Mouse (Mus musculus): Measurements from ENCODE around the gene H2-DMb2. TPM values are rescaled to one million over a fixed set of nuclear protein-coding genes. Genes with fewer than 3 reads are reported as not detected.
"Not testable (repeated sequence)": the region's sequence is repeated elsewhere in the genome, so short reads cannot be mapped to it uniquely, and the experiment has no call there.

H2-DMb2 gene
- total RNA-seq, 2 experiments from 2014 or later: 0.96 to 1.6 TPM

- intact Hi-C loops (cut with DNase I): loop anchor here (10.0 kb wide), 1 partner anchor 476 kb away; the partner anchor contains the start of genes Agpat1 and Rnf5
- DNase-seq: no peak
Measured at GRCm38 (mm10) chr17:34128944-34129791, 13.9 kb upstream of the H2-DMb2 start.

GRCm38 (mm10) chr17:34130073-34130947, 12.8 kb upstream of the H2-DMb2 start:
- DNase-seq: no peak
- intact Hi-C loops (cut with DNase I): no loop called here

- intact Hi-C loops (cut with DNase I): loop anchor here (1.0 kb wide), 1 partner anchor 31 kb away; no protein-coding TSS in a partner anchor
- no peak for DNase-seq
Measured at GRCm38 (mm10) chr17:34131911-34132310, 11.2 kb upstream of the H2-DMb2 start.

- no peak for DNase-seq
- intact Hi-C loops (cut with DNase I): no loop called here
Measured at GRCm38 (mm10) chr17:34133289-34133688, 9.8 kb upstream of the H2-DMb2 start.

GRCm38 (mm10) chr17:34134451-34134850, 8.7 kb upstream of the H2-DMb2 start:
- no peak for DNase-seq
- intact Hi-C loops (cut with DNase I): loop anchor here (2.0 kb wide), 1 partner anchor 34 kb away; no protein-coding TSS in a partner anchor

- DNase-seq: peak; percentile 100
- intact Hi-C loops (cut with DNase I): loop anchor here (2.0 kb wide), 1 partner anchor 33 kb away; no protein-coding TSS in a partner anchor
Measured at GRCm38 (mm10) chr17:34135297-34136224, 7.5 kb upstream of the H2-DMb2 start.

GRCm38 (mm10) chr17:34137601-34138000, 5.5 kb upstream of the H2-DMb2 start:
- DNase-seq: no peak
- intact Hi-C loops (cut with DNase I): no loop called here

- no peak for DNase-seq
- intact Hi-C loops (cut with DNase I): no loop called here
Measured at GRCm38 (mm10) chr17:34138655-34139054, 4.5 kb upstream of the H2-DMb2 start.

GRCm38 (mm10) chr17:34139416-34139815, 3.7 kb upstream of the H2-DMb2 start:
- DNase-seq: peak; percentile 30 to 39
- intact Hi-C loops (cut with DNase I): no loop called here

- intact Hi-C loops (cut with DNase I): no loop called here
- DNase-seq: no peak
Measured at GRCm38 (mm10) chr17:34140240-34140639, 2.9 kb upstream of the H2-DMb2 start.

GRCm38 (mm10) chr17:34141448-34141847, 1.7 kb upstream of the H2-DMb2 start:
- intact Hi-C loops (cut with DNase I): no loop called here
- no peak for DNase-seq

- intact Hi-C loops (cut with DNase I): no loop called here
- no peak for DNase-seq
Measured at GRCm38 (mm10) chr17:34142456-34143010, 574 bp upstream of the H2-DMb2 start.

- DNase-seq: no peak
- intact Hi-C loops (cut with DNase I): no loop called here
Measured at GRCm38 (mm10) chr17:34143461-34143860, 354 bp downstream of the H2-DMb2 start.

- DNase-seq; intact Hi-C loops (cut with DNase I): not testable (repeated sequence)
Measured at GRCm38 (mm10) chr17:34144221-34144620, 1.1 kb downstream of the H2-DMb2 start.

- intact Hi-C loops (cut with DNase I): no loop called here
- DNase-seq: no peak
Measured at GRCm38 (mm10) chr17:34144960-34145371, 1.9 kb downstream of the H2-DMb2 start.

GRCm38 (mm10) chr17:34152923-34153322, 9.8 kb downstream of the H2-DMb2 start, which contains the start of gene H2-DMb1:
Gene H2-DMb1, plus strand, starts transcription at chr17:34153072.
- DNase-seq: peak; percentile 27 to 70
- intact Hi-C loops (cut with DNase I): no loop called here

GRCm38 (mm10) chr17:34155534-34155933, 12.4 kb downstream of the H2-DMb2 start:
- intact Hi-C loops (cut with DNase I): no loop called here
- DNase-seq: no peak

- intact Hi-C loops (cut with DNase I): no loop called here
- DNase-seq: peak in 1 of 2 experiments; percentile 34
Measured at GRCm38 (mm10) chr17:34164202-34164895, 21.2 kb downstream of the H2-DMb2 start.
